Mouse (Mus musculus) hindbrain, embryonic 13.5 days (tissue): Measurements from ENCODE around the gene Kmt5b. TPM values are rescaled to one million over a fixed set of nuclear protein-coding genes. Genes with fewer than 3 reads are reported as not detected.

ENCODE experiments used
- ATAC-seq: fragments of 200-750 bp; cut with Nextera tagmentation; 2 replicates; pipeline ENCODE4 v1.8.0; 2017; ENCODE audit warnings: moderate TSS enrichment; ENCODE audit not compliant: low FRiP score
- H3K27ac ChIP-seq: fragments of 300-500 bp; sonication (generic); 2 replicates; pipeline ENCODE4 v1.5.1; 2015; ENCODE audit warnings: inconsistent platforms, mild to moderate bottlenecking, moderate library complexity
- H3K27me3 ChIP-seq: fragments of 300-500 bp; sonication (generic); 2 replicates; pipeline ENCODE4 v1.6.1; 2015; ENCODE audit warnings: mild to moderate bottlenecking, inconsistent platforms
- H3K36me3 ChIP-seq: fragments of 300-500 bp; sonication (generic); 2 replicates; pipeline ENCODE4 v1.6.1; 2015; ENCODE audit warnings: mild to moderate bottlenecking, inconsistent platforms
- H3K4me1 ChIP-seq: fragments of 300-500 bp; sonication (generic); replicated peaks from 2 replicates; pipeline ENCODE4 v1.6.1; 2015; ENCODE audit warnings: inconsistent platforms
- H3K4me2 ChIP-seq: fragments of 300-500 bp; sonication (generic); 2 replicates; pipeline ENCODE4 v1.6.1; 2015; ENCODE audit warnings: inconsistent platforms, mild to moderate bottlenecking, moderate library complexity
- H3K4me3 ChIP-seq: fragments of 300-500 bp; sonication (generic); 2 replicates; pipeline ENCODE4 v1.5.1; 2015; ENCODE audit warnings: mild to moderate bottlenecking, inconsistent platforms
- H3K9ac ChIP-seq: fragments of 300-500 bp; sonication (generic); 2 replicates; pipeline ENCODE4 v1.6.1; 2015; ENCODE audit warnings: mild to moderate bottlenecking, inconsistent platforms
- H3K9me3 ChIP-seq: fragments of 300-500 bp; sonication (generic); 2 replicates; pipeline ENCODE4 v1.6.1; 2016; ENCODE audit warnings: inconsistent platforms
- WGBS: fragments of 180-500 bp; shearing (Covaris S2); methylation state at CpG from one replicate; pipeline ENCODE4 v1.1.7; 2015; 5-methylcytosine and 5-hydroxymethylcytosine counted together
- polyA plus RNA-seq: library from polyadenylated mRNA; unstranded; fragments of >200 nt; fragmentation: Nextera tagmentation; extraction: Ambion mirVana; gene quantifications from 2 replicates; pipeline ENCODE4 v1.2.1, GENCODE M21; 2015

Kmt5b gene
- polyA plus RNA-seq, 1 experiment from 2014 or later, result 54.4 TPM

- no peaks in the 10 kb centered on the region for H3K36me3 ChIP-seq
- no peaks in the 10 kb centered on the region for H3K9me3 ChIP-seq
Measured at GRCm38 (mm10) chr19:3848207-3848808, 81.1 kb downstream of the Kmt5b start.

DNA sequence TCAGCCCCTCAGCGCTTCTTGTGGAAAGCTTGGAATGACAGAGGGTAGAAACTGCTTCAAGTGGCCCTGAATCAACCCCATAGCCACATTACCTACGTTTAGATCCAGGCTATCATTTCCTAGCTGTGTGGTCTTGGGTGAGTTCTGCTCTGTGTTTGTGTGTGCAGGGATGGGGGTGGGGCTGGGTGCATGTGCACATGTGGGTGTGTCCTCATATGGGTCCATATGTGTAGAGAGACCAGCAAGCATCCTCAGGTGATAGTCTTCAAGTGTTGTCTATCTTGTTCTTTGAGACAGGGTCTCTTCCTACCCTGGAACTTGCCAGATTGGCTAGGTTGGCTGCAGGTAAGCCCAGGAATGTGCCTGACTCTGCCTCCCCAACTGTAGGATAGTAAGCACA lies 82.0 kb downstream of the Kmt5b start:
- H3K9me3 ChIP-seq, result no peaks in the 10 kb centered on the region
- WGBS, result 94% methylated on average over 2 of the region's 2 CpGs
- no peak overlapping the region for H3K4me3 ChIP-seq
- no peaks in the 10 kb centered on the region for H3K27me3 ChIP-seq
- H3K9ac ChIP-seq, result no peak overlapping the region
- no peak for ATAC-seq
- peaks cover 22% of the 10 kb centered on the region for H3K4me1 ChIP-seq
- no peak overlapping the region for H3K4me2 ChIP-seq
- H3K36me3 ChIP-seq, result no peaks in the 10 kb centered on the region
- H3K27ac ChIP-seq, result no peak overlapping the region

More at GRCm38 (mm10) chr19:3848207-3848808, 81.1 kb downstream of the Kmt5b start:
- Histone ChIP-seq H3K27me3 (no peaks in the 10 kb centered on the region), H3K4me3 (no peak overlapping the region), H3K4me1 (peaks cover 13% of the 10 kb centered on the region), H3K9ac (no peak overlapping the region), H3K27ac (no peak overlapping the region), H3K4me2 (no peak overlapping the region)
- 89% methylated on average over 7 of the region's 7 CpGs for WGBS
- ATAC-seq, result no peak

- peaks cover 29% of the 10 kb centered on the region for H3K4me1 ChIP-seq
- ATAC-seq, result no peak
- no peaks in the 10 kb centered on the region for H3K36me3 ChIP-seq
- H3K27me3 ChIP-seq, result no peaks in the 10 kb centered on the region
- no peak overlapping the region for H3K4me2 ChIP-seq
- H3K9ac ChIP-seq, result no peak overlapping the region
- H3K9me3 ChIP-seq, result no peaks in the 10 kb centered on the region
- WGBS, result 45% methylated on average over 5 of the region's 5 CpGs
- H3K27ac ChIP-seq, result no peak overlapping the region
- H3K4me3 ChIP-seq, result no peak overlapping the region
Measured at GRCm38 (mm10) chr19:3850076-3850475, 82.9 kb downstream of the Kmt5b start.

GRCm38 (mm10) chr19:3850847-3851469 lies 83.7 kb downstream of the Kmt5b start:
- no peaks in the 10 kb centered on the region for H3K27me3 ChIP-seq
- peak overlapping the region; percentile 98 for H3K27ac ChIP-seq
- H3K36me3 ChIP-seq, result no peaks in the 10 kb centered on the region
- no peak for ATAC-seq
- no peaks in the 10 kb centered on the region for H3K9me3 ChIP-seq
- WGBS, result 4% methylated on average over 19 of the region's 19 CpGs
- peaks cover 38% of the 10 kb centered on the region for H3K4me1 ChIP-seq
- peak overlapping the region; percentile 90 for H3K4me3 ChIP-seq
- peak overlapping the region; percentile 56 for H3K9ac ChIP-seq
- peak overlapping the region; percentile 66 for H3K4me2 ChIP-seq

- peak within 1 kb of the TSS; percentile 98 for H3K27ac ChIP-seq
- no peaks in the 10 kb centered on the region for H3K9me3 ChIP-seq
- H3K4me3 ChIP-seq, result peak within 1 kb of the TSS; percentile 90
- no peaks in the 10 kb centered on the region for H3K27me3 ChIP-seq
- ATAC-seq, result peak; percentile 98
- H3K9ac ChIP-seq, result peak within 1 kb of the TSS; percentile 93
- peak within 1 kb of the TSS; percentile 66 for H3K4me2 ChIP-seq
- 0% methylated on average over 43 of the region's 54 CpGs for WGBS
- peaks cover 40% of the 10 kb centered on the region for H3K4me1 ChIP-seq
- no peaks in the 10 kb centered on the region for H3K36me3 ChIP-seq
Measured at GRCm38 (mm10) chr19:3851502-3851962, 84.3 kb downstream of the Kmt5b start, which contains the start of gene Chka. Gene Chka, plus strand, starts transcription at chr19:3851773.

GRCm38 (mm10) chr19:3851979-3852681 lies 84.9 kb downstream of the Kmt5b start:
- peaks cover 42% of the 10 kb centered on the region for H3K4me1 ChIP-seq
- H3K4me3 ChIP-seq, result peak overlapping the region; percentile 90
- H3K4me2 ChIP-seq, result peak overlapping the region; percentile 66
- no peaks in the 10 kb centered on the region for H3K9me3 ChIP-seq
- WGBS, result under 1% methylated on average over 50 of the region's 74 CpGs
- peak overlapping the region; percentile 98 for H3K27ac ChIP-seq
- H3K27me3 ChIP-seq, result no peaks in the 10 kb centered on the region
- ATAC-seq, result peak; percentile 30; the same call in 1 of the 2 replicates
- H3K36me3 ChIP-seq, result no peaks in the 10 kb centered on the region
- H3K9ac ChIP-seq, result peak overlapping the region; percentile 93

DNA sequence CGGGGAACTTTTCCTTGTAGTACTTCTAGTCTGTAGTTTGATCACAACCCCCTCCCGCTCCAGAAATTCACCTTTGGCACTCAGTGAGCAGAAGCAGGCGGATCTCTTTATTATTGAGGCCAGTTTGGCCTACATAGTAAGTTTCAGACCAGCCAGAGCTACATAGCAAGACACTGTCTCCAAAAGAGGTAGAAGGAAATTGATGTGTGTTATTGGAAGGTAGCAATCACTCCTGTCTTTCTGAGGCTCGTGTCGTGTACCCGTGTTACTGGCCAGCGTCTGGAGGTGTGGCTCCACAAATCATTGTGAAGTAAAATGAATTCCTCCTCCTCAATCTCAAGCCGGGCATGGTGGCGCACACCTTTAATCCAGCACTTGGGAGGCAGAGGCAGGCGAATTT lies 85.9 kb downstream of the Kmt5b start:
- H3K4me1 ChIP-seq, result peaks cover 46% of the 10 kb centered on the region
- 0 out of 2 replicates have a peak overlapping the region, but pooled peaks have one; percentile 93 for H3K9ac ChIP-seq
- H3K4me2 ChIP-seq, result peak overlapping the region; percentile 66
- no peak overlapping the region for H3K27ac ChIP-seq
- H3K4me3 ChIP-seq, result peak overlapping the region; percentile 90
- no peaks in the 10 kb centered on the region for H3K9me3 ChIP-seq
- ATAC-seq, result no peak
- WGBS, result 89% methylated on average over 10 of the region's 10 CpGs
- H3K36me3 ChIP-seq, result no peaks in the 10 kb centered on the region
- H3K27me3 ChIP-seq, result no peaks in the 10 kb centered on the region

DNA sequence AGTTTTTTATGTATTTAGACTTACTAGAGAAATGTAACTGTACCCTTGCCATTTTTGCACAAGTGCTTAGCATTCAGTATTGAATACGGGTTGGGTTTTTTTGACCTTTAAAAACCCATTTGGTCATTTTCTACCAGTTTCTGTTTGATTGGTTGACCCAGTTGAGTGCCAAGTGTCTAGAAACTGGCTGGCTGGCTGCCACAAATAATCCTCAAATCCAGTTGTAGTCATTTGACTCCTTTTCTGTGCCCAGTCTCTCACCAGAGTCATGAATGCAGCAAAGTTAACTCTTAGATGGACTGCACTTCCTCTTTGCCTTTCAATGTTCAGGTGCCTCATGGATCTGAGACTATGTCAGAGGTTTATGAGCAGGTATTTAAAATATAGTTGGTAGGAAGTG lies 86.7 kb downstream of the Kmt5b start:
- no peaks in the 10 kb centered on the region for H3K9me3 ChIP-seq
- H3K27me3 ChIP-seq, result no peaks in the 10 kb centered on the region
- WGBS, result 93% methylated on average over 1 of the region's 1 CpGs
- no peak overlapping the region for H3K9ac ChIP-seq
- no peak overlapping the region for H3K4me3 ChIP-seq
- H3K4me1 ChIP-seq, result peaks cover 46% of the 10 kb centered on the region
- ATAC-seq, result no peak
- no peak overlapping the region for H3K27ac ChIP-seq
- no peaks in the 10 kb centered on the region for H3K36me3 ChIP-seq
- H3K4me2 ChIP-seq, result peak overlapping the region; percentile 66

DNA sequence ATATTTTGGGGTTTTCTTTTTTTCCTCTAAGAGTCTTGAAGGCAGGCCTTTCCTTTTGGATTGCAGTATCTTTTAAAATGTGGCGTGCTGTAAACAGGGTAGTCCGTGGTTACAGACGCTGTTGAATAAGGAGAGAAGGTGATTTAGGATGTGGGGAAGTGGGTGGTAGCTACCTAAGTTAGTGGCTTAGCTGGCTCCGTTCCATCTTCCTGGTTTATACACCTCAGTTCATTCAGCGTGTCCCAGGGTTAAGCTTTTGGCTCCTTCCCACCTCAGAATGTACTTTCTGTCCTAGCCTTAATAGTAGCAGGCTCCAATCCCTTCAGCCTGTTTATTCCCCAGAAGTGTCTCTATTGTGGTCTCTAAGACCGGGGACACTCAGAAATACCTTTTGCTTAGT lies 87.9 kb downstream of the Kmt5b start:
- no peaks in the 10 kb centered on the region for H3K36me3 ChIP-seq
- no peak overlapping the region for H3K4me3 ChIP-seq
- ATAC-seq, result no peak
- no peaks in the 10 kb centered on the region for H3K27me3 ChIP-seq
- 70% methylated on average over 6 of the region's 6 CpGs for WGBS
- H3K9ac ChIP-seq, result no peak overlapping the region
- H3K4me1 ChIP-seq, result peaks cover 46% of the 10 kb centered on the region
- H3K9me3 ChIP-seq, result no peaks in the 10 kb centered on the region
- peak overlapping the region; percentile 22 for H3K4me2 ChIP-seq
- peak overlapping the region; percentile 8 for H3K27ac ChIP-seq

DNA sequence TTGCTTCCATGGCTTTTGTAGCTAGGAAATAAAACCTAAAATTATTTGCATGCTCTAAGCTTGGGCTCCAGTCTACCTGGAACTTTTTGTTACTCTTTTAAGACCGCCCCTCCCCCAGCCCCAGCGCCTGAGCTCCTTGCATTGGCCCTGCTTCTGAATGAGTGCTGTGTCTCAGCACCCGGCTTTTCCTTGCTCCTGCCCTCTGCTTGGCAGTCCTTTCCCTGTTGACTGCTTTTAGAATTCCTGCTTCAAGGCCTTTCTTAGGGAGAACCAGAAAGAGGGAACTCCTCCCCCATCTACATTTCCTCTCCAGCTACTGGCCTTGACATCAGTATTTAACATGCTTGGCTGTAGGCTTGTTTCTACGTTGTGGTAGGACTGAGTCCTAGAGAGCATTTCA lies 88.4 kb downstream of the Kmt5b start:
- WGBS, result 22% methylated on average over 4 of the region's 4 CpGs
- Histone ChIP-seq H3K36me3 (no peaks in the 10 kb centered on the region; the same call in 1 of the 2 replicates), H3K27ac (peak overlapping the region; percentile 8), H3K4me2 (peak overlapping the region; percentile 22), H3K9ac (no peak overlapping the region), H3K9me3 (no peaks in the 10 kb centered on the region), H3K4me1 (peaks cover 44% of the 10 kb centered on the region), H3K27me3 (no peaks in the 10 kb centered on the region), H3K4me3 (no peak overlapping the region)
- ATAC-seq, result no peak

DNA sequence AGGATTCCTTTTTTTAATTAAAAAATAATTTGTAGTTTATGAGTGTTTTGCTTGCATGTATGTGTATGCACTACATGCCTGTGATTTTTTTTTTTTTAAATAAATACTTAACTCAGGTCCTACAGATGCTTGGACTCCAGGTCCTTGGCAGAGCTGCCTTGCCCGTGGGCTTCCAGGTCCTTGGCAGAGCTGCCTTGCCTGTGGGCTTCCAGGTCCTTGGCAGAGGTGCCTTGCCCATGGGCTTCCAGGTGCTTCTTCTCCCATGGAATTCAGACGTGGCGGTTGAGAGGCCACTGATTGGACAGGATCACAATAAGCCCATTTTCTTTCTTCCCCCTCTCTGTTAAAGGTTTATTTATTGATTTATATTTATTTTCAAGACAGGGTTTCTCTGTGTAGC lies 90.0 kb downstream of the Kmt5b start:
- peaks cover 37% of the 10 kb centered on the region for H3K4me1 ChIP-seq
- no peak overlapping the region for H3K4me2 ChIP-seq
- H3K9ac ChIP-seq, result no peak overlapping the region
- no peaks in the 10 kb centered on the region; the same call in 1 of the 2 replicates for H3K36me3 ChIP-seq
- ATAC-seq, result no peak
- H3K4me3 ChIP-seq, result no peak overlapping the region
- H3K27me3 ChIP-seq, result no peaks in the 10 kb centered on the region
- 91% methylated on average over 3 of the region's 3 CpGs for WGBS
- H3K27ac ChIP-seq, result no peak overlapping the region
- no peaks in the 10 kb centered on the region for H3K9me3 ChIP-seq

DNA sequence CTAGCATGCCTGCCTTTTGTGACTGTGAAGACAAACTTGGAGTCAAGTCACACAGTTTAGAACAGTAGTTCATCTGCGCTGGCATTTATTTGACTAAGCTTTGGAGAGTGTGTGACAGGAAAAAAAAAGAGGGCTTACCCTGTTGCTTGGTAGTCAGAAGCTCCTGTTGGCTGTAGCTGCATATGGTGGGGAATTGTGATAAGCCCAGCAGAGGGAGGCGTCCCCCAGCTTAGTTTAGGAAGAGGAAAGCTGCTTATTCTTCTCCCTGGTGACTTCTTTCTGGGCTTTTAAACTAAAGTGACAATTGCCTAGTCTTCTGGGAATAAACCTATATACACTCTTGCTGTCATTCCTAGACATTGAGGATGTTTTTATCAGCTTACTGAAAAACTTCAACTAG lies 95.5 kb downstream of the Kmt5b start:
- no peak overlapping the region for H3K4me2 ChIP-seq
- H3K36me3 ChIP-seq, result peaks cover 18% of the 10 kb centered on the region
- no peak for ATAC-seq
- H3K9me3 ChIP-seq, result no peaks in the 10 kb centered on the region
- H3K4me1 ChIP-seq, result no peaks in the 10 kb centered on the region
- no peak overlapping the region for H3K4me3 ChIP-seq
- H3K27ac ChIP-seq, result no peak overlapping the region; the same call in 1 of the 2 replicates
- no peaks in the 10 kb centered on the region for H3K27me3 ChIP-seq
- H3K9ac ChIP-seq, result no peak overlapping the region
- WGBS, result 87% methylated on average over 2 of the region's 2 CpGs
